Mouse (Mus musculus) colon, adult 2 months (tissue): ENCODE measurements around the gene Spin2g. TPM values are rescaled to one million over a fixed set of nuclear protein-coding genes. Genes with fewer than 3 reads are reported as not detected.

Source experiments
- polyA plus RNA-seq: library from polyadenylated mRNA; depleted of rRNA; stranded (reverse); fragments of >200 nt; gene quantifications from 2 replicates; pipeline ENCODE4 v1.2.3, GENCODE M21; 2012; rRNA removed

Gene Spin2g
- not detected in 2 replicates for polyA plus RNA-seq

GRCm38 (mm10) chrX:34238633-34239032 lies at the start of gene Spin2g:
TSS of gene Spin2g (minus strand) at chrX:34238733.

Other genes with a start within 250 kb of the Spin2g start
- not detected in 2 replicates for gene Btbd35f9, start 77.2 kb downstream of the Spin2g start, polyA plus RNA-seq
- not detected in 2 replicates for gene Btbd35f8, start 211.8 kb upstream of the Spin2g start, polyA plus RNA-seq